Mouse (Mus musculus) heart, embryonic 13.5 days (tissue): ENCODE measurements around the gene Napsa. TPM values are rescaled to one million over a fixed set of nuclear protein-coding genes. Genes with fewer than 3 reads are reported as not detected.

Experiments used
- ATAC-seq: fragments of 200-750 bp; cut with Nextera tagmentation; 2 replicates; pipeline ENCODE4 v1.8.0; 2017; ENCODE audit warnings: moderate TSS enrichment; ENCODE audit not compliant: insufficient number of reproducible peaks, low FRiP score, low TSS enrichment; ENCODE audit errors: extremely low read depth
- H3K27ac ChIP-seq: fragments of 300-500 bp; sonication (generic); replicated peaks from 2 replicates; pipeline ENCODE4 v1.5.1; 2015; ENCODE audit warnings: moderate library complexity, mild to moderate bottlenecking, inconsistent platforms
- H3K27me3 ChIP-seq: fragments of 300-500 bp; sonication (generic); replicated peaks from 2 replicates; pipeline ENCODE4 v1.6.1; 2015; ENCODE audit warnings: mild to moderate bottlenecking, inconsistent platforms
- H3K36me3 ChIP-seq: fragments of 300-500 bp; sonication (generic); 2 replicates; pipeline ENCODE4 v1.6.1; 2015; ENCODE audit warnings: mild to moderate bottlenecking, inconsistent platforms
- H3K4me1 ChIP-seq: fragments of 300-500 bp; sonication (generic); 2 replicates; pipeline ENCODE4 v1.6.1; 2015; ENCODE audit warnings: inconsistent platforms
- H3K4me2 ChIP-seq: fragments of 300-500 bp; sonication (generic); 2 replicates; pipeline ENCODE4 v1.6.1; 2015; ENCODE audit warnings: inconsistent platforms, mild to moderate bottlenecking, moderate library complexity
- H3K4me3 ChIP-seq: fragments of 300-500 bp; sonication (generic); 2 replicates; pipeline ENCODE4 v1.5.1; 2015; ENCODE audit warnings: moderate library complexity, mild to moderate bottlenecking, inconsistent platforms
- H3K9ac ChIP-seq: fragments of 300-500 bp; sonication (generic); 2 replicates; pipeline ENCODE4 v1.6.1; 2015; ENCODE audit warnings: inconsistent platforms, mild to moderate bottlenecking, moderate library complexity
- H3K9me3 ChIP-seq: fragments of 300-500 bp; sonication (generic); 2 replicates; pipeline ENCODE4 v1.6.1; 2016; ENCODE audit warnings: inconsistent platforms
- WGBS: fragments of 180-500 bp; shearing (Covaris S2); methylation state at CpG from one replicate; pipeline ENCODE4 v1.1.7; 2015; ENCODE audit warnings: mixed read lengths; 5-methylcytosine and 5-hydroxymethylcytosine counted together
- polyA plus RNA-seq: library from polyadenylated mRNA; unstranded; fragments of >200 nt; fragmentation: Nextera tagmentation; extraction: Ambion mirVana; gene quantifications from 2 replicates; pipeline ENCODE4 v1.2.1, GENCODE M21; 2015

Napsa gene
- polyA plus RNA-seq, 1 experiment from 2014 or later: 0.39 TPM

DNA sequence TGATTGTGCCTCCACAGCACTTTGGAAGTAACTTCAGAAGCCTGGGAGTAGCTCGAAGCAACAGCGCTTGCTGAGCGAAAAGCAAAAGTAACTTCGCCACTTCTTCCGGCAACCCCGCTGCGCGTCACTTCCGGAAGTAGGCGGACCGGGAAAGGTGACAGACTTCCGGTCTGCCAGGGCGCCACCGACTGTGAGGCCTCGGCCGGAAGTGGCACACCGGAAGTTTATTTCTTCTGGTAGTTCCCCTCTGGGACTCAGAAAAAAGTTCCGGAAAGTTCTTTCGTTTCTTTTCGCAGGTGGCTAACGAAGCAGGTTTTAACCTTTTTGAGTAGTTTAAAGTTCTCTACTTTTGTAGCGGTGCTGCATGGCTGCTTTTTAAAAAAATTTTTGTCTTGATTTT, 18.4 kb upstream of the Napsa start, which contains the start of gene Nr1h2:
Gene Nr1h2, minus strand, starts transcription at position 126 of the 400 bp plus-strand sequence.
- peak within 1 kb of the TSS; percentile 88 for H3K9ac ChIP-seq
- no peaks in the 10 kb centered on the region for H3K9me3 ChIP-seq
- peak within 1 kb of the TSS; percentile 75 for H3K4me2 ChIP-seq
- H3K36me3 ChIP-seq: peaks cover 32% of the 10 kb centered on the region
- peak within 1 kb of the TSS; percentile 97 for H3K27ac ChIP-seq
- H3K4me3 ChIP-seq: peak within 1 kb of the TSS; percentile 87
- WGBS: under 1% methylated on average over 22 of the region's 22 CpGs
- peaks cover 28% of the 10 kb centered on the region; the same call in 1 of the 2 replicates for H3K27me3 ChIP-seq
- peaks cover 12% of the 10 kb centered on the region for H3K4me1 ChIP-seq
- ATAC-seq: peak; percentile 70

DNA sequence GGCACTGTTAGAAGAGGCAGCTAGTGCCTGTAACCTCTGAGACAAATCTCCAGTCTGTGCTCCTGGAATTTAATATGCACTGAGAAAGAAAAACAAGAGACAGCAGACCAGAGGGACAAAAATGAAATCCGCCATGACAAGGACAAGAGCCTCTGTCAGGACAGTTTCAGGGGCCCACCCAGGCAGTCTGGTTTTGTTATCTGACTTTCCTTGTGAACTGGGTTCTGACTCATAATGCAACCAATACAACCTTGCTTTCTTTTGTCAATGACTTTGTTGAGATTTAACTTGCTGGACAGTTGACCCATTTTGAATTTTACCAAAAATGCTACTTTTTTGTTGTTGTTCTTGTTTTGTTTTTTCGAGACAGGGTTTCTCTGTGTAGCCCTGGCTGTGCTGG, 14.6 kb upstream of the Napsa start:
- no peak for ATAC-seq
- Histone ChIP-seq H3K9ac (0 out of 2 replicates have a peak overlapping the region, but pooled peaks have one; percentile 21), H3K4me1 (peaks cover 10% of the 10 kb centered on the region), H3K36me3 (no peaks in the 10 kb centered on the region), H3K4me3 (no peak overlapping the region), H3K9me3 (no peaks in the 10 kb centered on the region), H3K27me3 (peaks cover 44% of the 10 kb centered on the region; the same call in 1 of the 2 replicates), H3K4me2 (no peak overlapping the region), H3K27ac (no peak overlapping the region)
- 45% methylated on average over 2 of the region's 2 CpGs for WGBS

GRCm38 (mm10) chr7:44560435-44561400, 11.5 kb upstream of the Napsa start:
- Histone ChIP-seq H3K4me3 (no peak overlapping the region), H3K4me1 (no peaks in the 10 kb centered on the region), H3K36me3 (no peaks in the 10 kb centered on the region), H3K9ac (no peak overlapping the region), H3K9me3 (no peaks in the 10 kb centered on the region), H3K4me2 (no peak overlapping the region), H3K27ac (no peak overlapping the region), H3K27me3 (peaks cover 46% of the 10 kb centered on the region)
- 46% methylated on average over 18 of the region's 18 CpGs for WGBS
- ATAC-seq: no peak

DNA sequence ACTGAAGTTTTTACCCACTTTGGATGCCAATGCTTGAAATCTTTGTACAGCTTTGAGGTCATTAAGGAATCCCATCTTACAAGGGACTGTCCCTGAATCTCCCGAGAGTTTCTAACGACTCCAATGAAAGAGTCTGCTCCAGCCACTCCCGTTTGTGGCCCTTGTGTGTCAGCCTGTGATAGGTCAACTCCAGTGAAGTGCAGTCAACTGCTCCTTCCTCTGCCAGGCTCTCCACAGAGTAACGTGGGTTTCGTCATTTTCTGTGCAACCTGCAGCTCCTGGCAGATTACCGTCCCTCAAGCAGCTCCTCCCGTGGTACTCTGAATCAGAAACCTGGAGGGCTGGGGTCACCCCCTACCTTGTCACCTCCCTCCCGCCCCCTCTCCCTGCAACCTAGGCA, 8.9 kb upstream of the Napsa start:
- no peak overlapping the region for H3K27ac ChIP-seq
- H3K4me2 ChIP-seq: no peak overlapping the region
- H3K4me1 ChIP-seq: no peaks in the 10 kb centered on the region
- no peaks in the 10 kb centered on the region for H3K36me3 ChIP-seq
- H3K27me3 ChIP-seq: peaks cover 44% of the 10 kb centered on the region
- 41% methylated on average over 8 of the region's 8 CpGs for WGBS
- H3K9ac ChIP-seq: no peak overlapping the region
- no peak for ATAC-seq
- no peak overlapping the region for H3K4me3 ChIP-seq
- H3K9me3 ChIP-seq: no peaks in the 10 kb centered on the region

- Histone ChIP-seq H3K4me2 (no peak overlapping the region), H3K4me1 (no peaks in the 10 kb centered on the region), H3K9ac (no peak overlapping the region), H3K9me3 (no peaks in the 10 kb centered on the region), H3K36me3 (no peaks in the 10 kb centered on the region), H3K4me3 (no peak overlapping the region), H3K27ac (no peak overlapping the region), H3K27me3 (peaks cover 50% of the 10 kb centered on the region)
- ATAC-seq: no peak
- WGBS: 77% methylated on average over 10 of the region's 10 CpGs
Observed at GRCm38 (mm10) chr7:44564486-44564885, 7.7 kb upstream of the Napsa start.

GRCm38 (mm10) chr7:44565414-44565813, 6.8 kb upstream of the Napsa start:
- Histone ChIP-seq H3K4me1 (no peaks in the 10 kb centered on the region), H3K27me3 (peaks cover 48% of the 10 kb centered on the region)
- WGBS: 55% methylated on average over 6 of the region's 6 CpGs

GRCm38 (mm10) chr7:44568803-44569202, 3.4 kb upstream of the Napsa start:
- Histone ChIP-seq H3K9ac (no peak overlapping the region), H3K27ac (no peak overlapping the region), H3K27me3 (peaks cover 60% of the 10 kb centered on the region), H3K4me3 (no peak overlapping the region), H3K36me3 (no peaks in the 10 kb centered on the region), H3K9me3 (no peaks in the 10 kb centered on the region), H3K4me1 (no peaks in the 10 kb centered on the region), H3K4me2 (no peak overlapping the region)
- WGBS: 70% methylated on average over 9 of the region's 9 CpGs
- ATAC-seq: no peak

More at GRCm38 (mm10) chr7:44565414-44565813, 6.8 kb upstream of the Napsa start:
- no peaks in the 10 kb centered on the region for H3K36me3 ChIP-seq
- H3K27ac ChIP-seq: no peak overlapping the region
- no peak overlapping the region for H3K9ac ChIP-seq
- no peaks in the 10 kb centered on the region for H3K9me3 ChIP-seq
- no peak for ATAC-seq
- no peak overlapping the region for H3K4me3 ChIP-seq
- H3K4me2 ChIP-seq: no peak overlapping the region

DNA sequence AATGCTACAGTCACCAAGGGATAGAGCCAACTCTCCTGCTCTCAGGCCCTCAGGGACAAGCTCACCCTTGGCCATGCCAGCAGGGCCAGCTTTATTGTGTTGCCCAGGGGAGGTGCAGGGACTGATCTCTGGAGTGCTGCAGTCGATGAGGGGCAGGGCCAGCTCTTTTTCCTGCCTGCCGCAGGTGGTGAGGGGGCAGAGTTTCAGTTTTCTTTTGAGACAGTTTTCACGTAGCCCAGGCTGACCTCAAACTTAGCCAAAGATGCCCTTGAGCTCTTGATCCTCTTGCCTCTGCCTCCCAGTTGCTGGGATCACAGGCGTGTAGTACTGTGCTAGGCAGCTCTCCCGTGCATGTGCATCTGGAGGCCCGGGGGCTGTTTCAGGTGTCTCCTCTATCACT, 1.2 kb upstream of the Napsa start:
- Histone ChIP-seq H3K27me3 (peaks cover 47% of the 10 kb centered on the region), H3K9ac (no peak overlapping the region), H3K27ac (no peak overlapping the region), H3K4me1 (no peaks in the 10 kb centered on the region), H3K36me3 (no peaks in the 10 kb centered on the region), H3K9me3 (no peaks in the 10 kb centered on the region), H3K4me2 (no peak overlapping the region), H3K4me3 (no peak overlapping the region)
- WGBS: 78% methylated on average over 6 of the region's 6 CpGs
- ATAC-seq: no peak

GRCm38 (mm10) chr7:44571811-44572210, 369 bp upstream of the Napsa start:
- no peak for ATAC-seq
- H3K27me3 ChIP-seq: peaks cover 41% of the 10 kb centered on the region
- H3K27ac ChIP-seq: no peak overlapping the region
- WGBS: 75% methylated on average over 4 of the region's 4 CpGs
- H3K4me1 ChIP-seq: no peaks in the 10 kb centered on the region
- H3K4me3 ChIP-seq: no peak overlapping the region
- H3K4me2 ChIP-seq: no peak overlapping the region
- no peaks in the 10 kb centered on the region for H3K36me3 ChIP-seq
- H3K9me3 ChIP-seq: no peaks in the 10 kb centered on the region
- H3K9ac ChIP-seq: no peak overlapping the region

DNA sequence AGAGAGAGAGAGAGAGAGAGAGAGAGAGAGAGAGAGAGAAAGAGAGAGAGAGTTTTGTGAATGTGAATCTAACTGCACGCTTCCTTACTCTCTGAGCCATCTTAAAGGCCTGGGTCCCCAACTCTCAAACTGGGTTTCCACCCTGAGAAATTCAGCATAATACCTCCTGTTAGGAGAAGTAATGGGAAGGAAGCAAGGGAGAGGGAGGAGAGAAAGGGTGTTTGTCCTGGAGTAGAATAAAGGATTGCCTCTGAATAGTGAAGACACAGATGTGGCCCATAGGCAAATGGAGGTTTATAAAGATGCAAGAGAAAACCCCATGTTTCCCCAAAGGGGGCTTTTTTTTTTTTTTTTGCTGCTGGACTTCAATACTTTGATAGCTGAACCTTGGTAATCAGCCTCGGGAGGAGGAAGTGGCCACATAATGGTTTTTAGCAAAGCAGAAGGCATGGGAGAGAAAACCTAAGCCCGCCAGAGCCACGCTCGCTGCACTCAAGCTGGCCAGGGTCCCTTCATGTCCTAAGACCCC, 840 bp downstream of the Napsa start:
- H3K4me3 ChIP-seq: no peak overlapping the region
- peaks cover 37% of the 10 kb centered on the region for H3K27me3 ChIP-seq
- no peaks in the 10 kb centered on the region for H3K9me3 ChIP-seq
- H3K4me1 ChIP-seq: no peaks in the 10 kb centered on the region
- no peak overlapping the region for H3K9ac ChIP-seq
- no peak overlapping the region for H3K4me2 ChIP-seq
- ATAC-seq: no peak
- WGBS: 67% methylated on average over 5 of the region's 5 CpGs
- H3K27ac ChIP-seq: no peak overlapping the region
- H3K36me3 ChIP-seq: no peaks in the 10 kb centered on the region

GRCm38 (mm10) chr7:44576333-44576844, 4.2 kb downstream of the Napsa start:
- Histone ChIP-seq H3K27me3 (peaks cover 24% of the 10 kb centered on the region), H3K27ac (no peak overlapping the region), H3K4me2 (no peak overlapping the region), H3K36me3 (no peaks in the 10 kb centered on the region), H3K4me3 (no peak overlapping the region), H3K9me3 (no peaks in the 10 kb centered on the region; the same call in 1 of the 2 replicates), H3K9ac (no peak overlapping the region), H3K4me1 (no peaks in the 10 kb centered on the region)
- WGBS: 29% methylated on average over 5 of the region's 5 CpGs
- no peak for ATAC-seq
